Mouse (Mus musculus): Measurements from ENCODE around the gene Gucy2d. TPM values are rescaled to one million over a fixed set of nuclear protein-coding genes. Genes with fewer than 3 reads are reported as not detected.
A peak's percentile ranks its signal among the peaks of the same experiment; 100 is the strongest.

Gene Gucy2d
- polyA plus RNA-seq, 1 experiment from 2014 or later = not detected

- 31% methylated on average over 3 of the region's 3 CpGs for WGBS
- Histone ChIP-seq H3K27ac (no peak overlapping the region), H3K4me1 (peaks cover 29% of the 10 kb centered on the region), H3K36me3 (replicated peaks) (no peaks in the 10 kb centered on the region), H3K9ac (no peak overlapping the region), H3K9me3 (no peaks in the 10 kb centered on the region), H3K4me3 (replicated peaks) (no peak overlapping the region), H3K4me2 (no peak overlapping the region), H3K27me3 (no peaks in the 10 kb centered on the region)
- ATAC-seq (ENCODE audit: low FRiP score) = no peak
Observed at GRCm38 (mm10) chr7:98505664-98506063, 65.4 kb downstream of the Gucy2d start.

- Histone ChIP-seq H3K4me1 (no peaks in the 10 kb centered on the region), H3K27me3 (no peaks in the 10 kb centered on the region), H3K9ac (no peak overlapping the region), H3K9me3 (no peaks in the 10 kb centered on the region), H3K4me2 (no peak overlapping the region), H3K27ac (0 out of 2 replicates have a peak overlapping the region, but pooled peaks have one; percentile 9), H3K36me3 (replicated peaks) (no peaks in the 10 kb centered on the region), H3K4me3 (replicated peaks) (no peak overlapping the region)
- 79% methylated on average over 15 of the region's 15 CpGs for WGBS
- no peak for ATAC-seq (ENCODE audit: low FRiP score)
Observed at GRCm38 (mm10) chr7:98510961-98511958, 71.0 kb downstream of the Gucy2d start.

GRCm38 (mm10) chr7:98513251-98513650 is 73.0 kb downstream of the Gucy2d start:
- no peaks in the 10 kb centered on the region for H3K27me3 ChIP-seq
- no peaks in the 10 kb centered on the region for H3K4me1 ChIP-seq
- WGBS = 81% methylated on average over 3 of the region's 3 CpGs
- H3K4me2 ChIP-seq = no peak overlapping the region
- ATAC-seq (ENCODE audit: low FRiP score) = no peak
- no peaks in the 10 kb centered on the region for H3K36me3 ChIP-seq (replicated peaks)
- no peak overlapping the region for H3K27ac ChIP-seq
- H3K9me3 ChIP-seq = no peaks in the 10 kb centered on the region
- H3K4me3 ChIP-seq (replicated peaks) = no peak overlapping the region
- no peak overlapping the region for H3K9ac ChIP-seq

GRCm38 (mm10) chr7:98522576-98522975 is 82.4 kb downstream of the Gucy2d start:
- H3K9me3 ChIP-seq = no peaks in the 10 kb centered on the region
- H3K27me3 ChIP-seq = no peaks in the 10 kb centered on the region
- peaks cover 19% of the 10 kb centered on the region for H3K4me1 ChIP-seq
- no peak for ATAC-seq (ENCODE audit: low FRiP score)
- no peaks in the 10 kb centered on the region for H3K36me3 ChIP-seq (replicated peaks)
- 85% methylated on average over 5 of the region's 5 CpGs for WGBS
- no peak overlapping the region for H3K9ac ChIP-seq
- no peak overlapping the region for H3K4me3 ChIP-seq (replicated peaks)
- H3K27ac ChIP-seq = no peak overlapping the region
- H3K4me2 ChIP-seq = no peak overlapping the region

GRCm38 (mm10) chr7:98523070-98523812 is 83.0 kb downstream of the Gucy2d start:
- 80% methylated on average over 8 of the region's 8 CpGs for WGBS
- no peaks in the 10 kb centered on the region for H3K27me3 ChIP-seq
- no peak for ATAC-seq (ENCODE audit: low FRiP score)
- H3K4me3 ChIP-seq (replicated peaks) = no peak overlapping the region
- H3K9ac ChIP-seq = no peak overlapping the region
- H3K27ac ChIP-seq = no peak overlapping the region
- no peak overlapping the region for H3K4me2 ChIP-seq
- no peaks in the 10 kb centered on the region for H3K36me3 ChIP-seq (replicated peaks)
- peaks cover 19% of the 10 kb centered on the region for H3K4me1 ChIP-seq
- no peaks in the 10 kb centered on the region for H3K9me3 ChIP-seq

- Histone ChIP-seq H3K9me3 (no peaks in the 10 kb centered on the region), H3K4me2 (no peak overlapping the region; the same call in 1 of the 2 replicates), H3K9ac (no peak overlapping the region), H3K27me3 (no peaks in the 10 kb centered on the region), H3K36me3 (replicated peaks) (no peaks in the 10 kb centered on the region), H3K4me1 (peaks cover 19% of the 10 kb centered on the region), H3K4me3 (replicated peaks) (no peak overlapping the region), H3K27ac (peak overlapping the region; percentile 31; the same call in 1 of the 2 replicates)
- WGBS = 16% methylated on average over 7 of the region's 7 CpGs
- no peak for ATAC-seq (ENCODE audit: low FRiP score)
Observed at GRCm38 (mm10) chr7:98523813-98524361, 83.7 kb downstream of the Gucy2d start.

GRCm38 (mm10) chr7:98524401-98524800 is 84.2 kb downstream of the Gucy2d start:
- H3K4me3 ChIP-seq (replicated peaks) = no peak overlapping the region
- no peaks in the 10 kb centered on the region for H3K36me3 ChIP-seq (replicated peaks)
- H3K9me3 ChIP-seq = no peaks in the 10 kb centered on the region
- H3K4me2 ChIP-seq = no peak overlapping the region
- ATAC-seq (ENCODE audit: low FRiP score) = no peak
- WGBS = 35% methylated on average over 6 of the region's 6 CpGs
- peak overlapping the region; percentile 31; the same call in 1 of the 2 replicates for H3K27ac ChIP-seq
- H3K9ac ChIP-seq = no peak overlapping the region
- H3K27me3 ChIP-seq = no peaks in the 10 kb centered on the region
- H3K4me1 ChIP-seq = peaks cover 19% of the 10 kb centered on the region

GRCm38 (mm10) chr7:98524869-98525699 is 84.9 kb downstream of the Gucy2d start:
- no peak for ATAC-seq (ENCODE audit: low FRiP score)
- H3K9me3 ChIP-seq = no peaks in the 10 kb centered on the region
- WGBS = 89% methylated on average over 6 of the region's 6 CpGs
- H3K27ac ChIP-seq = no peak overlapping the region
- no peak overlapping the region for H3K9ac ChIP-seq
- H3K27me3 ChIP-seq = no peaks in the 10 kb centered on the region
- peaks cover 19% of the 10 kb centered on the region for H3K4me1 ChIP-seq
- no peak overlapping the region for H3K4me2 ChIP-seq
- no peak overlapping the region for H3K4me3 ChIP-seq (replicated peaks)
- no peaks in the 10 kb centered on the region for H3K36me3 ChIP-seq (replicated peaks)

Other genes with a start within 250 kb of the Gucy2d start
- gene B3gnt6, start 240.9 kb upstream of the Gucy2d start, polyA plus RNA-seq (2016; fragmentation: Nextera tagmentation; extraction: Ambion mirVana) = 0.13 and 0.15 TPM in 2 replicates
- 10.6 and 11.7 TPM in 2 replicates for gene Acer3, start 119.2 kb upstream of the Gucy2d start, polyA plus RNA-seq (2016; fragmentation: Nextera tagmentation; extraction: Ambion mirVana)
- gene Tsku, start 79.1 kb upstream of the Gucy2d start, polyA plus RNA-seq (2016; fragmentation: Nextera tagmentation; extraction: Ambion mirVana) = 6.5 and 7.7 TPM in 2 replicates
- 3.2 and 3.4 TPM in 2 replicates for gene Lrrc32, start 48.9 kb downstream of the Gucy2d start, polyA plus RNA-seq (2016; fragmentation: Nextera tagmentation; extraction: Ambion mirVana)
- gene Emsy, start 216.4 kb downstream of the Gucy2d start, polyA plus RNA-seq (2016; fragmentation: Nextera tagmentation; extraction: Ambion mirVana) = 39.7 and 56.7 TPM in 2 replicates